Mouse (Mus musculus) olfactory bulb, adult 2 months (tissue): ENCODE data around the gene Crybg2.

Source experiments
- CTCF ChIP-seq: fragments of 200-500 bp; IDR thresholded peaks from 2 replicates; pipeline ENCODE4 v1.5.1; 2012; ENCODE audit warnings: low read depth, mild to moderate bottlenecking, low read length, moderate library complexity; ENCODE audit not compliant: insufficient read depth
- POLR2A ChIP-seq: fragments of 200-500 bp; IDR thresholded peaks from 2 replicates; pipeline ENCODE4 v1.6.1; 2012; ENCODE audit warnings: mild to moderate bottlenecking, low read depth, low read length, moderate library complexity; ENCODE audit not compliant: insufficient read depth

- no peak for TF ChIP-seq CTCF
- TF ChIP-seq POLR2A, result no peak
These were observed 61.0 kb downstream of the Crybg2 start for GRCm38 (mm10) chr4:134121571-134121970.
